Mouse (Mus musculus) large intestine, adult 2 months (tissue): ENCODE data around the gene Ptar1. TPM values are rescaled to one million over a fixed set of nuclear protein-coding genes. Genes with fewer than 3 reads are reported as not detected.
"Not testable (repeated sequence)": the region's sequence is repeated elsewhere in the genome, so short reads cannot be mapped to it uniquely, and the experiment has no call there.

Source experiments
- DNase-seq: peaks from one replicate; pipeline ENCODE4 v3.0.0-alpha.2; 2012; ENCODE audit warnings: low read depth, low spot score
- WGBS: fragments of 180-500 bp; shearing (Covaris S2); methylation state at CpG from one replicate; pipeline ENCODE4 v1.1.7; 2018; 5-methylcytosine and 5-hydroxymethylcytosine counted together
- polyA plus RNA-seq: library from polyadenylated mRNA; depleted of rRNA; stranded (reverse); fragments of >200 nt; gene quantifications from 2 replicates; pipeline ENCODE4 v1.2.3, GENCODE M21; 2012; rRNA removed

Ptar1 gene
- 2.1 and 5.9 TPM in 2 replicates for polyA plus RNA-seq

DNA sequence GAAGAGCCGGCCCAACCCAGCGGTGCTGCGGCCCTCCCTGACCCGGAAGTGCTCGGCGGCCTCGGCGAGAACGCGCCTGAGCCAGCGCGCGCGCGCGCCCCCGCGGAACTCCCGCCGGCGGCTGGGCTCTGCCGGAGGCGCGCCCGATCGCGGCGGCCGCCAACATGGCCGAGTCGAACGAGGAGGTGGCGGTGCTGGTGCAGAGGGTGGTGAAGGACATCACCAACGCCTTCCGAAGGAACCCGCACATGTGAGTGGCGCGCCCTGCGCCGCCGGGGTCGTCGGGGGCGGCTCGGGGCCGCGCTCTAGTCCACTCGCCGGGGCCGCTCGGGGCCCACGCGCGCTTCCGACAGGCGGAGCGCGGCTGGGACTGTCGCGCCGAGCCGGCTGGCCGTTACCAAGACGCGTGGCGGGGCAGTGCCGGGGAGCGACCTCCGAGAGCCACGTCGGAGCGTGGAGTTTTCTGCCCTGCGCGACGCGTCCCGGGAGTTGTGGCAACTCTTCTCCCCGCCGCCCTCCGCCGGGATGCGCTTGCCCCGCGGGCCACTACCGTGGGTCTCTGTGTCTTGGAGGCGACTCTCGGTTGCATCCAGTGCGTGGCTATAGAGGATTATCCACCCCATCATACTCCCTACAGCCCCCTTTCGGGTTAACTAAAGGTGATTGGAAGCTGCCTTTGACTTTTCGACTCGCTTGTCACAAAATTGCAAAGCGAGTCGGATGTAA is at the start of gene Ptar1:
Gene Ptar1, plus strand, starts transcription at position 134 of the 726 bp plus-strand sequence.
- peak; percentile 48 for DNase-seq
- under 1% methylated on average over 93 of the region's 93 CpGs for WGBS

DNA sequence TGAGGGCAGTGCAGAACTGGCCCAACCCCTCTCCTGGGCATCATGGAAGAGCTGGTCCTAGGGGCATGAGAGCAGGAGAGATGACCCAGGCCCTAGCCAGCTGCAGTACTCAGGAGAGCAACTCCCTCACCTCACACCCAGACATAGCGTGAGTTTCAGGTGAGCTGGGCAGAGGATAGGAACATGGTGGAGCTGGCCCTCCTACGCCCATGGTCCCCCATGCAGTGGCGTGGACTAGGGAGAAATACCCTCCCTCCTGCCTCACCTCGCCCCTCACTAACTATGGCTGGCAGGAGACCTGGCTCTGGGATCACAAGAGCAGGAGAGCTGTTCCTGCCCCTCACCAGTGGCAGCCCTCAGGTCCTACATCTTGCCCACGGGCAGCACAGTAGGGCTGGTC is 43.4 kb upstream of the Ptar1 start:
- WGBS: 83% methylated on average over 5 of the region's 5 CpGs
- no peak for DNase-seq

DNA sequence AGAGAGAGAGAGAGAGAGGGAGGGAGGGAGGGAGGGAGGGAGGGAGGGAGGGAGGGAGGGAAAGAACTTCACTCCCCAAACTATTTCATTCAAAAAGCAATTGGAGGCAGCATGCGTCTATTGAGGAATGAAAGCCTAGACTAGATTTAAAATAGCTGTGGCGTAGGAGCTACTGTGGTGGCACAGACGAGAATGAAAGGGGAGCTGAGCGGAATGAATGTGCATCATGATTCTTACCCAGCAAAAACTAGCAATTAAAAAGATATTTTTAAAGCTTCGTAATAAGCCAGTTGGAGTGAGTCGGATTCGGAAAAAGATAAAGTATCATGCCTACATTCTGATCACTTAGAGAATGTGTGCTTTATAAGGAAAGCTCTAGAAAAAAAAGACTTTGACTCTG is 41.9 kb upstream of the Ptar1 start:
- DNase-seq: no peak
- WGBS: 81% methylated on average over 7 of the region's 7 CpGs

DNA sequence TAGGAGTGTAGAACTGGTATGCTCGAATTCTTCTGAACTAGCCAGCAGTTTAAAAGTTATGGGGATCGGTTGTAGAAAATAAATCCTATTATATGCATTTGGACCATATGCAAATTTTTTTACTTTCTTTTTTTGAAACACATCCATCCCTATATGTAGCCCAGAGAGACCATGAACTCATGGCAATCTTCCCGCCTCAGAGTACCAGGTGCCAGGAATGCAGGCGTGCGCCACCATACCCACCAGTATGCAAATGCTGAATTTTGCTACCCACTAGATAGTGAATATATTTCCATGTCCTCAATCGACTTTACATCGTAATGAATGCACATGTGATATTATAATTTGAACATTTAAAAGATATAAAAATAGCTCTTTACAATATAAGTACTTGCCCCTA is 39.9 kb upstream of the Ptar1 start:
- WGBS: 91% methylated on average over 7 of the region's 7 CpGs
- DNase-seq: no peak

DNA sequence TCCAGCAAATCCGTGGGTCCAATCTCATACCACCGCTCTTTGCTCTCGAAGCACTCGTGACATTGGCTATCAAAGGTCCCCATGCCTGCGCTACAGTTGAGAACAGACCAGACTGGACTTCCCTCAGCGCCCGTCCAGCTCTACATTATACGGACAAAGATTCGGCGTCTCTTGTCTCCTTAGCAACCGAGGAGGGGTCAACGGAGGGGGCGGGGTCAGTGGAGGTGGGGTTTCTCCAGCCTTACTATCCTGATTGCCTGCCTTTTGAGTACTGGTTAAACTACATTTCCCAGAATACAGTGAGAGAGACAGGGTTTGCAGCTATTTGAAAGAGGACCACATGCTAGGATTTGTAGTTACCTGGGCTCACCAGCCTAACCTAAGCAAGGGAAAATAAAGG is 34.6 kb upstream of the Ptar1 start, which contains the start of gene 1700028P14Rik:
Gene 1700028P14Rik, minus strand, starts transcription at position 169 of the 400 bp plus-strand sequence.
- WGBS: 16% methylated on average over 13 of the region's 13 CpGs
- no peak for DNase-seq

DNA sequence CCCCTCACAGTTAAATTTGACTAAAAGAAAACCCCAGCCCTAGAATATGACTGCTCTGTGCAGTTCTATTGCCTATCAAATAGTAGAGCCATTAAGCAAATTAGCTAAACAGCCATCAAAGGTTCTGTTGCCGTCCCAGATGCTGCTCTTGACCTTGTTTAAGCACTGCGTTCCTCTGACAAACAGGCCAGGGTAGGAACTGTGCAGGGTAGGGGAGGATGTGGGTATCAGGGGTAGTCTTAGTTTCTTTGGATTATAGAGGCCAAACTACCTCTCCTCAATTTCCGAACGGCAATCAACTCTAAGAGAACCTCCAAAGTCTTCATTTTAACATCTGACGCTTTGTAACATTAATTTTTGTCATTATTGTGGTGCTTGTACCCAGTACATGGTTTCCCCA is 34.1 kb upstream of the Ptar1 start:
- WGBS: 89% methylated on average over 5 of the region's 5 CpGs
- no peak for DNase-seq

DNA sequence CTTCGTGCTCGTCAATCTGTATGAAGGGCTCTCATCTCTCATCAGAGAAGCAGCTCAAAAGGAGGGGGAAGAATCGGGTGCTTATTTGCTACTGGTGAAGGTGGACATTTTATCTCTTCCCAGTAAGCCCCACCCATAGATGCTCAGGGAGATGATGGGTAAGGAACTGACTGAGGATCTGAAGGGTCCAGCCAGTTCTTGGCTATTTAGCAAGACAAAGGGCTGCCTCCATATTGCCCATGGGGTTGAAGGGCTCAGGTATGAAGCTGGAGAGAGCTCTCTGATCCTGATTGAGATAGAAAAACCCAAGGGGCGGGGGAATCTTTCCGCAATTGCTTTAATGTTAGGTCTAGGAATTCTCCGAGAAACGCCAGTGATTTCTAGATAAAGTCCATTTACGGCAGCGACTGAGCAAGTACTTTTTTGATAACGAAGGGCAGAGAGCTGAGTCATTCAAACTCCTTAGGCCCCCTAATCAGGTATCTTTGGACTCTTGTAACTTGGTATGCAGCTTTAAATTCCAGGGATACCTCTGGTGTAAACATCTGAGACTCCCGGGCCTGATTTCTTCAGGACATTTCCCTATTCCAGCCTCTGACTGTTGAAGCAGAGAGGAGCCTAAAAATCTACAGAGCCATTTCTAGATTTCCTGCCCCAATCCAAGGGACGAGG is 29.8 kb upstream of the Ptar1 start:
- 36% methylated on average over 12 of the region's 12 CpGs for WGBS
- no peak for DNase-seq

DNA sequence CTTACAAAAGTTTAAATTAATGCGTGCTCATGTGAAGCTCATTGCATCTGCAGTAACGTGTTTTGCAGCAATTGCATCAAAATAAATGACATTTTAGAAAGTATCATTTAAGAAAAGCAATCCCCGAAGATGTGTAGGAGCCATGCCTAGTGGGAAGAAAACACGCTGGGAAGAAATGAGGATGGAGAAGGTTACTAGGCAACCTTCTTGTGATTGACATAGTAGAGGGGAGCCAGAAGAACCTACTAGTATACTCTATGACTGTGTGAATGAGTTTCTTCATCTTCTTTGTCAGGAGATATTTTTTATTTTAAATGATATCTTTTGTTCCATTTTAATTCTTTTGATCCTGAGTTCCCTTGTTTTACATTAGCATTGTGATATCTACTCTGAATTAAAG is 28.9 kb upstream of the Ptar1 start:
- no peak for DNase-seq
- 84% methylated on average over 4 of the region's 4 CpGs for WGBS

DNA sequence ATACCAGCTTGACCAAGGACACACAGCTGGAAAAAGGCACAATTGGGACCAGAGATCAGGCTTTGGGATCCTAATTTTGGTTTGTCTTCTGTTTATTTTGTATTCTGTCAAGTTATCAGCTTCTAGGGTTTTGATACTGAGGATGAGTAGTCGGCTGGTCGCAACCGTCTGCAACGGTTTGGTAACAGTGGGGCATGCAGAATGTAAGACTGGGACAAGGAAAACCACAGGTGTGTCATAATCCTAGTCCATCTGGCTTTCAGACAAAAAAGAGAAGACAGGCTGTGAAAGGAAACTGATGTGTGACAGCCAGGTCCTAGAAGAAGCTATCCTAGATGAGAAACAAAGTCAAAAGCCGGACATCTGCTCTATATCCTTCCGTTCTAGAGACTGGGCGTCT is 23.1 kb upstream of the Ptar1 start:
- WGBS: 88% methylated on average over 7 of the region's 7 CpGs
- DNase-seq: no peak

DNA sequence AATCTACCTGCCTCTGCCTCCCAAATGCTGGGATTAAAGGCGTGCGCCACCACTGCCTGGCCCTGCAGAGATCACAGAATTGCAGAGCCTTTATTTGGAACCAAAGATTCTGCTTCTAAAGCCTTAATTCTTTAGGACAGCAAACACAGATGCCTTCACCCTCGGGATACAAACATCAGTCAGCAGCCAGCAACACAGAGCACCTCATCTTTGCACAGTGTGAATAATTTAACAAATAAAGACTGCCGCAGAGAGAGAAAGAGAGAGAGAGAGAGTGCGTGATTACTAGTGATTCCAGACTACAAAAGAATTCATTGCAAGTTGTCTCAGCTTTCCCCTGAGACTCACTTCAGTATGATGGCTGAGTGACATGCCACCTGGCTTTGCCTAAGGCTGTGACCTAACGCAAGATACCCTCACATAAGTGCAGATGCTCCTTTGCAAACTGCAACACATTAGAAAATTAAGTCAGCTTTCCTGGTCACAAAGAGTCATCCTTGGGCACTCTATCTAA is 19.0 kb upstream of the Ptar1 start:
- DNase-seq: no peak
- WGBS: 74% methylated on average over 6 of the region's 6 CpGs

DNA sequence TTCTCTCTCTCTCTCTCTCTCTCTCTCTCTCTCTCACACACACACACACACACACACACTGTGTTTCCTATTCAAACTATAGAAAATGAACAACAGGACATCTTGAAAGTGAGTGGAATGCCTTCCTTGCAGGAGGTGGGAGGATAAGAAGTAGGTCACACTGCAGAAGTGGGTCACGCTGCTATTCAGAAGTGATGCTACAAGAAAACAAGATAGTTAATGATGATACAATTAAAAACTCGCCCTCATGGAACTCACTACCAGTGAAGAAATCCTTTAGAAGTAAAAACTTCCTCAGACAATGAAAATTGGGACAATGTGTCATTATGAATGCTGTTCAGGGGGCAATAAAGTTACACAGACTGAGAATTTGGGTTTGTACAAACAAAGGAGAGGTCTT is 14.2 kb upstream of the Ptar1 start:
- 59% methylated on average over 2 of the region's 2 CpGs for WGBS
- DNase-seq: no peak

DNA sequence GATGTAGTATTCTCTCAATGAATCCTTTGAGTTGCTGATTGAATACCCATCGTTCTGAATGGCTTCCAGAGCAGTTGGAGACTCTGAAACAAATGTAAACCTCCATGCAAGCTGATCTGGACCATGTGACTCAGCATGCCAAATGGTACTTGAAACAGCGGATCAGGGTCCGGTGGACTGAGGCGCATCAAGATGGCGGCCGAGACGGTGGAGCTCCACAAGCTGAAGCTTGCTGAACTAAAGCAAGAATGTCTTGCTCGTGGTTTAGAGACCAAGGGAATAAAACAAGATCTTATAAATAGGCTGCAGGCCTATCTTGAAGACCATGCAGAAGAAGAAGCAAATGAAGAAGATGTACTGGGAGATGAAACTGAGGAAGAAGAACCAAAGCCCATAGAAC is 11.6 kb upstream of the Ptar1 start:
- DNase-seq: not testable (repeated sequence)
- WGBS: 91% methylated on average over 8 of the region's 8 CpGs

DNA sequence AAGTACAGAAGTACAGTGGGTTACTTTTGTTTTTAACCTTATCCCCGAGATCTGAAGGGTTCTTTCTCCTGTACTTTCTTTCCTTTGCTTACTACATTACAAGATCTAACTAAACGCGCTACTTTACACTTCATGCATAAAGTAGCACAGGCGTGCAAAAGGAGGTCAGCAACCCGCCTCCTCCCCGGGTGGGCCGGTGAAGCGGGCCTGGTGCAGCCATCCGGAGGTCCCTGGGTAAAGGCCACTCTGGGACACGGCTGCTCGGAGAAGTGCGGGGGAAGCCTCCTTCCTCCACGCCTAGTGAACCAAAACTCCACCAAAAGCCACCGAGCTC is 300 bp upstream of the Ptar1 start:
- WGBS: under 1% methylated on average over 14 of the region's 14 CpGs
- DNase-seq: peak; percentile 10

DNA sequence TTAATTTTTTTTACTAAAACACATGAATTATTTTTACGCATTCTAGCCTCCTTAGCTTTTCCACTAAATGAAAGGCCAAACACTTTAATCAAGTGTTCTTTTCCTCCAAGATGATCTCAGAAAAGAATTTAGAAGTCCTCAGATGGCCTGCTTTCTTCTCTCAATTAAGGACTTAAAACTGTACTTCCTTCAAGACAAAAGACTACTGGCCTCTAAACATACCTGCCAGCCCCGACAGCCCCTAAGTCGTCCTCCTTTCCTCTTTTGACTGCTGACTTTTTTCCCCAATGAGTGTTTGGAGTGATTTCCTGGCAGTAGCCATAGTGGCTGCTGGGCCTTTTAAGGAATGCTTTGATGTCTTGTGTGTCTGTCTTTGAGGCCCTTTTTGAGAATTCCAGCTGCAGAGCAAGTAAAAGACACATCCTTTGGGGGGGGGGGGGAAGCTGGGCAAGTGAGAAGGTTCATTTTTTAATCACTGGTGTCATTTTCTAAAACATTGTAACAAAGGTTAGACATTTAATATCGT is 1.3 kb downstream of the Ptar1 start:
- WGBS: 54% methylated on average over 4 of the region's 4 CpGs
- DNase-seq: no peak

DNA sequence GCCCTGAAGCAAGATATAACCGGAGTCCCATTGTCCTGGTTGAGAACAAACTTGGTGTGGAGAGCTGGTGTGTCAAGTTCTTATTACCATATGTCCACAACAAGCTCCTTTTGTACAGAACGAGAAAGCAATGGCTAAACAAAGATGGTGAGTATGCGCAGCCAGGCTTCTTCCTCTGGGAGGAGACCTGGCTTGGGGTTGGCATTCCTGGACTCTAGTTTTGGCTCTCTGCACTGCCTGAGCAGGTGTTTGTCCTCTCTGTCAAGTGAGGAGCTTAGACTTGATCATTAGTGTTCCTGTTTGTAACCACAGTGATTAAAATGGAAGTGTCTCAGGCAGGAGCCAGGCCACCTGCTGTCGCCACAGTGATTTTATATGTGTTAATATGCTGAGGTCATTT is 7.1 kb downstream of the Ptar1 start:
- DNase-seq: no peak
- WGBS: 71% methylated on average over 4 of the region's 4 CpGs

DNA sequence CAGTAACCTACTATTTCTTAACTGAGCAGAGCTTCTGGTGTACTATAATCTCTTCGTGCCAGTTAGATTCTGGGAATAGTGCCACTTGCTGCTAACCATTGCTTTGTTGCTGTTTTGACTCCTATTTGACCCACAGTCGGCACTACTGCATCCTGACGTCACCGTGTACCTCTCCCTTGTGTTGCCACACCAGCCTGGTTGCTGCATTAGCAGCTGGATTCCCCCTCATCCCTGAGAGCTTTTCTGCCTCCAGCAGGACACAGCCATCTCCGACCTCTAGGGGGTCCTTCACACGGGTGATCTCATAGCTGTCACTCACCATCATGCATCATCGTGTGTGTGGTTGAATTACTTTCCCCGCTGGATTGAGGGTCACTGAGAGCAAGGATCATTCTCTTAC is 10.6 kb downstream of the Ptar1 start:
- no peak for DNase-seq
- WGBS: 72% methylated on average over 8 of the region's 8 CpGs

DNA sequence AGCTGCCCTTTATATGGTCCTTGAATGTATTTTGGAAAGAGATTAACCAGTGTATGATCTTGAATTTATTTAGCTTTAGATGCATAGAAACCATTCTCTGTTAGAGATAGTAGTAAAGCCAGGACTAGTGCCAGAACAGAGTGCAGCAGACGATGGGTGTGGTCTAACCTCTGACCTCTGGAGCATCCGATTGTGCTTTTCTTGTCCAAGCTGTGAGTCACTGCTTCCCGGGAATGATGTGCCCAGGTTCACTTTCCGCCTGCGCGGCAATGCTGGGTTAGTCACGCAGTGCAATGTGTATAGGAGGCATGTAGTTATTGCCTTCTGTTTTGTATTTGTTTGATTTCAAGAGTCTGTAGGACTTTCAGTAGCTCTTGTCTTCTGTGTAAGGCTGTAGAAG is 11.1 kb downstream of the Ptar1 start:
- 50% methylated on average over 7 of the region's 7 CpGs for WGBS
- peak; percentile 11 for DNase-seq

DNA sequence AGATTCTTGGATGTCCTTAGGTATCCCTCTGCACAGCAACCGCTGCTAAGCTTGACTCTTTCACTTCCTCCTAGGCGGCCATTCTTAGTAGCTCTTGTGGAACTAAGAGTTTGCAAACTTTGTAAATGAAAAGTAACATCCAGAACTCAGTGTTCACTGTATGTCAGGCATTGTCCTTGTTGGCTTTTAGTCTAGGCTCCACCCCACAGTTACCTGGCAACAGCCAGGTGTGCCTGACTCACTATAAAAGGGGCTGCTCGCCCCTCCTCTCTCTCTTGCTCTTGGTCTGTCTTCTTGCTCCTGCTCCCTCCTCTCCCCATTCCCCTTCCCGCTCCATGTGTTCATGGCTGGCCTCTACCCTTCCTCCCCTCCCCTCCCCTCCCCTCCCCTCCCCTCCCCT is 11.9 kb downstream of the Ptar1 start:
- WGBS: 89% methylated on average over 4 of the region's 4 CpGs

DNA sequence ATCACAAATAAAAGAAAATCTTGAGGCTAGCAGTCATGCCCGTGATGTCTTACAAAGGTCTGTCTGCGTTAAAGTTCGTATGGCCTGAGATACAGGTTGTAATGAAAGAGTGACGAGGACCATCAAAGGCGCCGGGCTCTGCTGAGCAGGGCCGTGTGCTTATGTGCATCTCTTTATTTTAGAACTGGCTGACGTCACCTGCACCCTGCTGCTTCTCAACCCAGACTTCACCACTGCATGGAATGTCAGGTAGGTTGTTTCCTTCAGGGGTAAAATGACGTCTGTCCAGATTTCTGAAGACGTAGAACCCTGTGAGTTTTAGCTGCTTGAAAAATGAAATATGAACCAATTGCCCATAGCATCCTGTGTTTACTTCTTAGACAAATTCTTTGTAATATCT is 15.7 kb downstream of the Ptar1 start:
- 93% methylated on average over 10 of the region's 10 CpGs for WGBS
- DNase-seq: no peak

More for the DNA sequence above, 11.9 kb downstream of the Ptar1 start:
- DNase-seq: no peak

DNA sequence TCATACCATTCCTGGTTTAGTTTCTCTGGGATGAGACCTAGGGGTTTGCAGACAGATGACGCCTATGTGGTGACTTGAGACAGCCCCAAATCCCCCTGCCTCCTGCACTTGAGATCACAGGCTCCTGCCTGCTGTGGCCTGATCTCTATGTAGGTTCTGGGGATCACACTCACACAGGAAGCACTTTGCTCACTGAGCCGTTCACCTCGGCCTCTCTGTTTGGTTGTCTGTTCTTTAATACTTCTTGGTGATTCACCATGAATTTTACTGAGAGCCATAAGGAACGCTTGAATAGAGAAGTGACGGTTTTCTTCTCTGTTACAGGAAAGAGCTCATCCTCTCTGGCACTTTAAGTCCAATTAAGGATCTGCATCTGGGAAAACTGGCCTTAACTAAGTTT is 18.2 kb downstream of the Ptar1 start:
- no peak for DNase-seq
- 92% methylated on average over 5 of the region's 5 CpGs for WGBS

DNA sequence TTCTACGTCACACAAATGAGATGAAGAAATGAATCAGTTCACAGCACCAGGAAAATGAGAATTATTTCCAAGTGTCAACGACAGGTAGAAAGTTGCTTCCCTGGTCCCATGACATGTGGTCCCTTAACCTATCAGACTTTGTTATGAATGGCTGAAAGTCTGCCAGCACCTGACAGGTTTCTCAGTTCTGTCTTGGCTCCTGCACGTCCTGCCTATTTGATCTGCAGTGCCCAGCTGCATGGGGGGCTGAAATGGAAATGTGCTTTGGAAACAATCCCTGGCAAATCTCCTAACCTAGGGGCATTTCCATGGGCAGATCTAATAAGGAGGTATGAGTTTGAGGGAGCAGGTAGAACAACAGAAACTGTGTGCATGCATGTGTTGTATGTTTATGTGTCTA is 59.3 kb downstream of the Ptar1 start:
- no peak for DNase-seq
- 64% methylated on average over 3 of the region's 3 CpGs for WGBS
